Mouse (Mus musculus) hindbrain, embryonic 13.5 days (tissue): ENCODE measurements at regions not wholly inside any gene's neighbourhood (a gene's known extent, or its start where the extent isn't known, plus 50 kb on each side); places are given as distances from the start of the nearest gene placed in this dataset.

Experiments used
- ATAC-seq: fragments of 200-750 bp; cut with Nextera tagmentation; 2 replicates; pipeline ENCODE4 v1.8.0; 2017; ENCODE audit warnings: moderate TSS enrichment; ENCODE audit not compliant: low FRiP score
- H3K27ac ChIP-seq: fragments of 300-500 bp; sonication (generic); 2 replicates; pipeline ENCODE4 v1.5.1; 2015; ENCODE audit warnings: inconsistent platforms, mild to moderate bottlenecking, moderate library complexity
- H3K27me3 ChIP-seq: fragments of 300-500 bp; sonication (generic); 2 replicates; pipeline ENCODE4 v1.6.1; 2015; ENCODE audit warnings: mild to moderate bottlenecking, inconsistent platforms
- H3K36me3 ChIP-seq: fragments of 300-500 bp; sonication (generic); 2 replicates; pipeline ENCODE4 v1.6.1; 2015; ENCODE audit warnings: mild to moderate bottlenecking, inconsistent platforms
- H3K4me1 ChIP-seq: fragments of 300-500 bp; sonication (generic); replicated peaks from 2 replicates; pipeline ENCODE4 v1.6.1; 2015; ENCODE audit warnings: inconsistent platforms
- H3K4me2 ChIP-seq: fragments of 300-500 bp; sonication (generic); 2 replicates; pipeline ENCODE4 v1.6.1; 2015; ENCODE audit warnings: inconsistent platforms, mild to moderate bottlenecking, moderate library complexity
- H3K4me3 ChIP-seq: fragments of 300-500 bp; sonication (generic); 2 replicates; pipeline ENCODE4 v1.5.1; 2015; ENCODE audit warnings: mild to moderate bottlenecking, inconsistent platforms
- H3K9ac ChIP-seq: fragments of 300-500 bp; sonication (generic); 2 replicates; pipeline ENCODE4 v1.6.1; 2015; ENCODE audit warnings: mild to moderate bottlenecking, inconsistent platforms
- H3K9me3 ChIP-seq: fragments of 300-500 bp; sonication (generic); 2 replicates; pipeline ENCODE4 v1.6.1; 2016; ENCODE audit warnings: inconsistent platforms
- WGBS: fragments of 180-500 bp; shearing (Covaris S2); methylation state at CpG from one replicate; pipeline ENCODE4 v1.1.7; 2015; 5-methylcytosine and 5-hydroxymethylcytosine counted together

DNA sequence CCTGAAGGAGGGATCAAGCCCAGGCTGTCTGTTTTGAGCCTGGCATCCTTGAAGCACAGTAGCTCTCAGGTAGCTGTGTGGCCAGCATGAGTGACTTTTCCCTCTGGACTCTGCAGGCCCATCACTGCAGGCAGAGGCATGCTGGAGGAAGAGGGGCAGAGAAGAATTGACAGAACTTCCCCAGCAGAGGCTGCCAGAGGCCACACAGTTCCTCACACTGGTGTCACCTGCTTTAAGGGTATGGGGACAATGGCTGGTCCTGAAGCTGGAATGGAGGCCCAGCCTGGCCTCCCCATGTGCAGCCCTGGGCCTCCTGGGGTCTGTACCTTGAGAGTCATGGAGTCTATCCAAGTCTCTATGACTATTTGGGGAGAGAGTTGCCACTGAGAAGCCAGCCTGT is 179.9 kb downstream of the Bcl11a start:
- Histone ChIP-seq H3K27me3 (no peaks in the 10 kb centered on the region), H3K9ac (no peak overlapping the region), H3K27ac (no peak overlapping the region)

DNA sequence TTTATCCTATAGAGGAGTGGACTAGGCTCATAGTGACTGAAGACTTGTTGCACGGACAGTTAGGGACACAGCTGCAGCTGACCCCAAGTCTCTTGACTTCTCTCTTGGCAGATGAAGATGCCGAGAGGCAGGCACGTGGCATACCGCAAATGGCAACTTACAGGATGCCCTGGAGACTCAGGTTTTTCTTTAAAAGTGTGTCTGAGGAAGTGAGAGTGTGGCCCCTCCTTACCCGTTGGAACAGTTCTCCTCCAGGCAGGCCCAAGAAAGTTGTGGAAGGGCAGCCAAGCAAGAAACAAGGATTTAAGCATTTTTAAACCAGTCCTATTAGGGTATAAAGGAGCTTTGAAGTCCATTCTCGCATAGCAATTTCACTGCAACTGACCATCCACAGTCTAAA is 180.5 kb downstream of the Bcl11a start:
- 87% methylated on average over 6 of the region's 6 CpGs for WGBS

More for the DNA sequence above, 179.9 kb downstream of the Bcl11a start:
- Histone ChIP-seq H3K4me3 (no peak overlapping the region), H3K4me2 (no peak overlapping the region), H3K36me3 (no peaks in the 10 kb centered on the region), H3K4me1 (no peaks in the 10 kb centered on the region), H3K9me3 (no peaks in the 10 kb centered on the region)
- ATAC-seq = no peak

DNA sequence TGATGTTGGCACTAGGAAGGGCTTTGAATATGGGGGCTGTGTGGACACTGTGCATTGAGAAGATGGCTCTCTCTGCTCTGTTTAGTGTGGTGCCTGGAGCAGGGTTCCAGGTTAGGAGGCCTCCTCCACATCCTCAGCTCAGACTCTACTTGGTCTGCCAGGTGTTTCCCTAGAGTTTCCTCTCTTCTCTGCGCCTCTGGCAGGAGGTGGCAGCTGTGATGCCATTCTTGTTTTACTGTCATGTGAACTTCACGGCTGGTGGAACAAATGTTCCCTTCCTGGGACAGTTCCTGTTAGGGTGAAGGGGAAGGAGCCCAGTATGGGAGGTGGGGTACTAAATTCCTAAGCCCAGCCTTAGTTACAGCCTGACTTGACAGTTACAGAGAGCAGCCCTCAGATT is 181.8 kb downstream of the Bcl11a start:
- Histone ChIP-seq H3K4me3 (no peak overlapping the region), H3K4me1 (no peaks in the 10 kb centered on the region), H3K36me3 (no peaks in the 10 kb centered on the region), H3K9ac (no peak overlapping the region), H3K4me2 (no peak overlapping the region), H3K27me3 (no peaks in the 10 kb centered on the region), H3K27ac (no peak overlapping the region), H3K9me3 (no peaks in the 10 kb centered on the region)
- WGBS = 89% methylated on average over 2 of the region's 2 CpGs
- no peak for ATAC-seq

More for the DNA sequence above, 180.5 kb downstream of the Bcl11a start:
- no peaks in the 10 kb centered on the region for H3K27me3 ChIP-seq
- H3K4me1 ChIP-seq = no peaks in the 10 kb centered on the region
- no peak overlapping the region for H3K27ac ChIP-seq
- no peaks in the 10 kb centered on the region for H3K9me3 ChIP-seq
- H3K4me3 ChIP-seq = no peak overlapping the region
- no peak overlapping the region for H3K4me2 ChIP-seq
- H3K36me3 ChIP-seq = no peaks in the 10 kb centered on the region
- no peak for ATAC-seq
- no peak overlapping the region for H3K9ac ChIP-seq

DNA sequence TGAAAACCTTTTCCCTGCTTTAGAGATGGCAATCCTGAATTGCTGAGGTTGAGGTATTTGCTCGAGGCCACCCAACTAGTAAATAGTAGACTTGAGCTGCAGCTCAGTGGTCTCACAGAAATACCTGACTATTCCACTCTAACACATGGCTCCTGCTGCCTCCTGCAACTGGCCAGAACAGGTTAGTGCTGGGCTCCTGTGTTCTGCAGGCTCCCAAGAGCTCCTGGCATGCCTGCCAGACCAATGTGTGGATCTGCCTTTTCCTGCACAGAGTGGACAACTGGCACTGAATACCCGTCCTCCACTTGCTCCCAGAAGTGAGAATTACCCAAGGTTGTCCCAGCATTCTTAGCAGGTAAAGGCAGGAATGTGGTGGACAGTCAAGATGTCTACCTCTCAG is 191.2 kb downstream of the Bcl11a start:
- H3K4me2 ChIP-seq = no peak overlapping the region
- H3K4me3 ChIP-seq = no peak overlapping the region
- no peaks in the 10 kb centered on the region for H3K4me1 ChIP-seq
- H3K9me3 ChIP-seq = no peaks in the 10 kb centered on the region
- H3K27ac ChIP-seq = no peak overlapping the region
- 80% methylated on average over 2 of the region's 2 CpGs for WGBS
- H3K9ac ChIP-seq = no peak overlapping the region
- no peaks in the 10 kb centered on the region for H3K36me3 ChIP-seq
- no peak for ATAC-seq
- H3K27me3 ChIP-seq = no peaks in the 10 kb centered on the region

DNA sequence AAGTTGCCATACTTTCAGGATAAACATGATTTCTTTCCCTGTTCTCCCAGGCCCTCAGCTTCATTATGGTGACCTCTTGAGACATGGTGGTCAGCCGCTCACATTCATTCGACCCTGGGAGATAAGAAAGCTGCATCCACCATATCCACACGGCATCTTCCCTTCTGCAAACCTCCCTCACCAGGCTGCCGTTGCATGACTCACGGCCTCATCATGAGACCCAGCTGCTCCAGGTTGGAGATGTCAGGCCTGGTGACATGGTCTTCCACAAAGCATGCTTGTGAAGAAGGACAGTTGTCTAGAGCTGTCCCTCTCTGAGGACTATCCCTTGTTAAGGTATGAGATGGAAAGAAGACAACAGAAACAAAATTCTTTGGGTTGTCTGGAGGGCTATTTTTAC is 203.8 kb downstream of the Bcl11a start:
- Histone ChIP-seq H3K27me3 (no peaks in the 10 kb centered on the region), H3K4me3 (no peak overlapping the region), H3K27ac (no peak overlapping the region), H3K4me1 (peaks cover 44% of the 10 kb centered on the region), H3K9ac (no peak overlapping the region), H3K4me2 (no peak overlapping the region), H3K9me3 (no peaks in the 10 kb centered on the region), H3K36me3 (no peaks in the 10 kb centered on the region)
- WGBS = 79% methylated on average over 5 of the region's 5 CpGs
- ATAC-seq = no peak

DNA sequence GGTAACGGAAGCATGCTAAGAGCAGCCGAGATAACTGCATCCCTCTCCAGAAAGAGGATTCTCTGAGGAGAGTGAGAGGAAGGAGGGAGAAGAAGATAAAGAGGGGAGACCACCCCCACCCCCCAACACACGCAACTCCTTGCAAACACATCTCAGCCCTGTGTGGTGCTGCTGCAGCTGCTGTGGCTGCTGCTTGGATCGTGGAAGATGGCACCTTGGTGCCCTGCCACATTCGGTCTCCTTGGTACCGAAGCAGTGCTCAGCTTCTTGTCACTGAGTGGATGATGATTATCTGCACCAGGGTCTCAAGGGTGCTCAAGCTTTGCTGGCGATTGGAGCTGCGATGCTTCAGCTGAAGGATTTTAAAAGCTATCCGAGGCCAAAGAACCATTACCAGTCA is 204.7 kb downstream of the Bcl11a start:
- WGBS = 34% methylated on average over 9 of the region's 9 CpGs
- Histone ChIP-seq H3K4me3 (no peak overlapping the region), H3K4me1 (peaks cover 52% of the 10 kb centered on the region), H3K27me3 (no peaks in the 10 kb centered on the region), H3K36me3 (no peaks in the 10 kb centered on the region), H3K4me2 (peak overlapping the region; percentile 43), H3K27ac (peak overlapping the region; percentile 41), H3K9me3 (no peaks in the 10 kb centered on the region), H3K9ac (peak overlapping the region; percentile 63)
- ATAC-seq = peak; percentile 52

DNA sequence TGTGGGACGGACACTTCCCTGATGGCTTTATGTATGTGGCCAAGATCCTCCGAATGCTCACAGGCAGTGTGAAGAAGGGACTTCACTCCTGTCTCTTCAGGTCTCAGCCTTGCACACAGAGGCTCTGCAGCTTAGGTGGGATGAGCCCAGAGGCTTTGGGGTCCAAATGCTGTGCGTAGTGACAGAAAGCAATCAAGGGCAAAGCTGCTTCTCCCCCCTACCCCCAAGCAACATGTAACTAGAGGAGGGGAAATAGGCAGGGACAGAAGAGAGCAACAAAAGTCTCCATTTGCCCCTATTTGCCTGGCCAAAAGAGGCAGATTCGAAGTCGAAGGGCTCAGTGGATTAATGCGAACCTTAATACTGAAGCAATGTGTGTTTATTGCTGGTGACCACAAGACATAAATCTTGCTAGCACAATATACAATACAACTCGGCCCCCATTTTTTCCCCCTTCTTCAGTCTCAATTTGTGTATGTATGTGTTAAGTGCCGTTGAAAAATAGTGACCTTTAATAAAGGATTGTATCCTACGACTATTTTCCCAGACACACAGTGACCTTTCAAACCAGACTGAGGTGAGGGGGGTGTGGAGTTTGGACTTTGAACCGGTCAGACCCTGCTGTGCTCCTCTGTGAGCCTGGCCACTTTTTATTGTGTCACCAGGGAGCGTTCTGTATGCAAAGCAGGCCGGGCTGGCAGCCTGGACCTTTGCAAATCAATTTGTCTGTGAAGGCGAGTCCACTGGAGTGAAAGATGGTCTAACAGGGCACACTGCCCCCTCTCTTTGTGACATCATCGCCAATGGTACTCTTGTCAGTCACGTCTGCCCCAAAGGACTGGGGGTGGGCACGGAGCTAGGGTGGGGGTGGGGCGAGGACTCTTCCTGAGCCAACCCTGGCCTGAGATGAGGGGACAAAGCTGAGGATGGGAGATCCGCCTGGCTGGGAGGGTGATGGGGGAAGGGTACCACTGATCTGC is 208.6 kb downstream of the Bcl11a start:
- H3K27ac ChIP-seq = peak overlapping the region; percentile 14; the same call in 1 of the 2 replicates
- H3K27me3 ChIP-seq = no peaks in the 10 kb centered on the region
- H3K4me3 ChIP-seq = no peak overlapping the region
- ATAC-seq = peak; percentile 84
- H3K36me3 ChIP-seq = no peaks in the 10 kb centered on the region
- peaks cover 55% of the 10 kb centered on the region for H3K4me1 ChIP-seq
- WGBS = 8% methylated on average over 18 of the region's 18 CpGs
- H3K9ac ChIP-seq = no peak overlapping the region
- no peaks in the 10 kb centered on the region for H3K9me3 ChIP-seq
- peak overlapping the region; percentile 32 for H3K4me2 ChIP-seq

DNA sequence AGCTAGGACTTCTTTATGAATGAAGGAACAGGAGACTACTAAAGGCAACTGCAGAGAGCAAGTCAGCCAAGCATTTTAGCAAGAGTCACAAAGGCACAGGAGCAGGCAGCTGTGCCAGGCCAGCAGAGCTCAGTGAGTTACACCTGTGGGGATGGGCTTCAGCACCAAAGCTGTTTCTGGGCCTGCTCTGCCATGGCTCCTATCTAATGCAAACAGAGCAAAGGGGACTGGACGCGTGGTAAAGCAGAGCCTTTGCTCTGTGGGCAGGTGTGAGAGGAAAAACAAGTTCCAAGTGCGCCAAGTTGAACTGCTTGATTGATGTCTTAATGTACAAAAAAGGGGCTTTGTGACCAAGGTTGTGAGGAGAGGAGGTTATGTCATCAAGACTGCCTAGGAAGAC is 215.4 kb downstream of the Bcl11a start:
- no peak for ATAC-seq

DNA sequence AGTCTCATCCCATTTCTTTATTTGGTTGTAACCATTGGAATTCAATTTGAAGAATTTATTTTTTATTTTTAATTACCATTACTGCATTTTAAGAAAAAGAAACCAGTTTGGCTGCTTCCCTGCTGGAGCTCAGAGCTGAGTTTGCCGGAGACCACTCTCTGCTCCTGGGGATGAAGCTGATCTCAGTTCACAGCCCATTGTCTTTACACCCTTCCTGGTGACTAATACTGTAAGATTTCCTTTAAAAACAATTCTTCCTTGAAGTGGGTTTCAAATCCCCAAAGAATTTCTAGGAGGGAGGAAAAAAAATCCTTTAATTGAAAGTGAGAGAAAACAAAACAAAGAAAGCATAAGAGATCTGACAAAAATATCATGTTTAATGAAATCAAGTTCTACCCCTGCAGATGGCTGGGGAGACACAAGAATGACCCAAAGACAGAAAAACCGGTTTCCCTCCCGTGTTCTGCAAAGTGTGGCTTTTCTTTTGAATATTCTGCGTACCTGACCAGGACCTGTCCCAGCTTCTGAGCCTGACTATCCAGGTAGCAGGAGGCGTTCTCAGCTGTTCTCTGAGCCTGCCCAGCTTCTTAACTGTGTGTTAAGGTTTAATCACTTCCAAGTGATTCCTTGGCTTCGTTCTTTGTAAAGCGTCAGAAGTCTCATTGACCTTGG is 216.1 kb downstream of the Bcl11a start:
- Histone ChIP-seq H3K4me1 (peaks cover 21% of the 10 kb centered on the region), H3K4me2 (no peak overlapping the region), H3K36me3 (no peaks in the 10 kb centered on the region), H3K9ac (no peak overlapping the region), H3K27ac (no peak overlapping the region), H3K9me3 (no peaks in the 10 kb centered on the region), H3K4me3 (no peak overlapping the region), H3K27me3 (no peaks in the 10 kb centered on the region)
- 73% methylated on average over 7 of the region's 7 CpGs for WGBS
- no peak for ATAC-seq

More for the DNA sequence above, 215.4 kb downstream of the Bcl11a start:
- no peak overlapping the region for H3K4me3 ChIP-seq
- H3K9me3 ChIP-seq = no peaks in the 10 kb centered on the region
- H3K36me3 ChIP-seq = no peaks in the 10 kb centered on the region
- H3K9ac ChIP-seq = no peak overlapping the region
- no peaks in the 10 kb centered on the region for H3K27me3 ChIP-seq
- H3K4me2 ChIP-seq = no peak overlapping the region
- no peak overlapping the region for H3K27ac ChIP-seq
- WGBS = 80% methylated on average over 3 of the region's 3 CpGs
- H3K4me1 ChIP-seq = peaks cover 21% of the 10 kb centered on the region

DNA sequence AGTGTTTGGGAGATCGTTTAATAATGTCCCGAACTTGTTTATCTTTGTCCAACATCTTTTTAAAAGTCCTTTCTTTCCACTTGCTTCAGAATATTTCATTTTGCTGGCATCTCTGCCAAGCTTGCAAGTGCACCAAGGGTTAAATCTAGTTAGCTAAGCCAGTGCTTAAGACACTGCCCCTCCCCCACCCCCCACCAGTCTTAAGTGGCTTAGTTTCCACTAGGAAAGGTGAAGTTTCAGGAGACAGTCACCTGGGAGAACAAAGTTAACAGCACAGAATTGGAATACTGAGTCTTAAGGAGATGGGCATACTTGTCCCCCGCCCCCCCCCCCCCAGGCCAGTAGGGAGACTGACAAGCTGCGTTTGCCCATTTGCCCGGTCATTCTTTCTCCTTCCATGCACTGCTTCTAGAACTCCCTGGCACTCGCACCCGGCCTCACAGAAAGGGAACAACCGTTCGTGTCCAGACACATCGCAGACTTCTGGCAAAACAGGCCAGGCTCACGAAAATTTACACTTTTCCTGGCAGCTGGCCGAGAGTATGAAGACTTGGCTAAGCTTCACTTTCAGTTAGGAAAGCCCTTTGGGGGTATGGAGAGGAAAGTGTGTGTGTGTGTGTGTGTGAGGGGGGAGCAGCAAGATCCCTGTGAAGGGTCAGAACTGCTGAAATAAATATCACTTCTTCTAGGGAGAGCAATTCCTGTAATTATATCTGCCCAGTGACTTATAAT is 219.2 kb downstream of the Bcl11a start:
- Histone ChIP-seq H3K9ac (no peak overlapping the region), H3K27me3 (no peaks in the 10 kb centered on the region), H3K27ac (no peak overlapping the region), H3K36me3 (no peaks in the 10 kb centered on the region), H3K9me3 (no peaks in the 10 kb centered on the region), H3K4me2 (no peak overlapping the region), H3K4me1 (peaks cover 21% of the 10 kb centered on the region), H3K4me3 (no peak overlapping the region)
- whole genome bisulfite sequencing = 34% methylated on average over 12 of the region's 12 CpGs
- ATAC-seq = no peak

DNA sequence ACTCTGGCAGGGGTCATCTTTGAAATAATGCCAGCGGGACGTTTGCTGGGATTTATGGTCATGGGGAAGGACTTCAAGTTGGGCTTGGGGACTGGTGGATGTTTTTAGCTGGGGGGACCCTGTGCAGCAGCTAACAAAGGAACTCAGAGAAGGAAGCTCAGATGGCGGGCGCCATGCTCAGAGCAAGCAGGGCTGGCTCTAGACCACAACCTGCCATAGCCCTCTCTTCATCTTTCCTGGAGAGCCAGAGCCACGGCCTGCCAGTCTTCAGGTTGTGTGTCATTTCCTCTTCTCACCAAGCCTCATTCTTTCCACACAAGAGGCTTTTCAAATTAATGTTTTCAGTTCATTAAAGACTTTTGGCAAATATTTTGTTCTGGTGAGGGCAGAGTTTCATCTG is 219.9 kb downstream of the Bcl11a start:
- no peak overlapping the region for H3K4me2 ChIP-seq
- no peaks in the 10 kb centered on the region for H3K36me3 ChIP-seq
- H3K4me1 ChIP-seq = peaks cover 21% of the 10 kb centered on the region
- H3K9me3 ChIP-seq = no peaks in the 10 kb centered on the region
- no peak overlapping the region for H3K9ac ChIP-seq
- ATAC-seq = no peak
- no peaks in the 10 kb centered on the region for H3K27me3 ChIP-seq
- H3K4me3 ChIP-seq = no peak overlapping the region
- H3K27ac ChIP-seq = no peak overlapping the region
- WGBS = 70% methylated on average over 5 of the region's 5 CpGs

DNA sequence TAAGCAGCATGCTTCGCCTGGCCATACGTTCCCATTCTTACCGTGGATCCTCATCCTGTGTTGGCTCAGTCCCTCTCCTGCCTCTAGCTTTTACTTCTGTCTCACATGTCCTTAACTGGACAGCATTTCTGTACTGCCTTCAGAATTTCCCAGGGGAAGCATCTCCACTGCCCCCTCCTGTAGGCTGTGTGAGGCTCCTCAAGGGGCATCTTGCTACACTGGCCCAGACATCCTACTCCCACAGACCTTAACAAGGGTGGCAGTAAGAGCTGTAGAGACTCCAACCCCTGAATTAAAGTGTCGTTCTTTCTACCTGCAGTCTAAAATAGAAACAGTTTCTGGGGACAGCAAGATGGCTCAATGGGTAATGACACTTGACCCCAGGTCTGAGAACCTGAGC is 222.5 kb downstream of the Bcl11a start:
- H3K9ac ChIP-seq = no peak overlapping the region
- no peak for ATAC-seq
- no peaks in the 10 kb centered on the region for H3K9me3 ChIP-seq
- H3K36me3 ChIP-seq = no peaks in the 10 kb centered on the region
- peaks cover 25% of the 10 kb centered on the region for H3K4me1 ChIP-seq
- H3K27ac ChIP-seq = no peak overlapping the region
- H3K27me3 ChIP-seq = no peaks in the 10 kb centered on the region
- no peak overlapping the region for H3K4me2 ChIP-seq
- 89% methylated on average over 4 of the region's 4 CpGs for WGBS
- H3K4me3 ChIP-seq = no peak overlapping the region
